Mouse (Mus musculus) granulocyte monocyte progenitor cell, adult 5-6 weeks (primary cell): ENCODE results near the gene March6. TPM values are rescaled to one million over a fixed set of nuclear protein-coding genes. Genes with fewer than 3 reads are reported as not detected.

Experiments
- ATAC-seq: replicated peaks from 2 replicates; pipeline ENCODE4 v1.8.0; 2016; ENCODE audit warnings: mild to moderate bottlenecking, moderate TSS enrichment, inconsistent platforms; ENCODE audit not compliant: poor library complexity, severe bottlenecking
- total RNA-seq, 2 experiments: library from RNA; stranded (forward) in 1 of 2; stranded (reverse) in 1 of 2; fragments of 200-712, 200-1000 nt in 1 of 2; fragments of >200 nt in 1 of 2; fragmentation: Nextera tagmentation in 1 of 2; gene quantifications; 2 replicates each; pipeline ENCODE4 v1.2.3; 2014 to 2017

March6 gene
- total RNA-seq, 2 experiments from 2014 or later = 26.4 to 27.1 TPM

- ATAC-seq = 0 out of 2 replicates have a peak, but pooled peaks have one; percentile 16
Observed at GRCm38 (mm10) chr15:31543246-31543645, 12.4 kb upstream of the March6 start.

GRCm38 (mm10) chr15:31542013-31542958, 11.4 kb upstream of the March6 start:
- ATAC-seq = peak; percentile 57

- no peak for ATAC-seq
Observed at GRCm38 (mm10) chr15:31540513-31540802, 9.6 kb upstream of the March6 start.

- ATAC-seq = no peak
Observed at GRCm38 (mm10) chr15:31539643-31540512, 9.0 kb upstream of the March6 start.

- ATAC-seq = no peak
Observed at GRCm38 (mm10) chr15:31538346-31538745, 7.5 kb upstream of the March6 start.

GRCm38 (mm10) chr15:31537706-31538105, 6.9 kb upstream of the March6 start:
- no peak for ATAC-seq

GRCm38 (mm10) chr15:31536051-31536737, 5.3 kb upstream of the March6 start:
- peak; percentile 52 for ATAC-seq

GRCm38 (mm10) chr15:31535259-31535855, 4.5 kb upstream of the March6 start:
- no peak for ATAC-seq

GRCm38 (mm10) chr15:31534421-31535258, 3.8 kb upstream of the March6 start:
- peak; percentile 9 for ATAC-seq

GRCm38 (mm10) chr15:31533529-31533928, 2.7 kb upstream of the March6 start:
- ATAC-seq = no peak

- no peak for ATAC-seq
Observed at GRCm38 (mm10) chr15:31532331-31533021, 1.6 kb upstream of the March6 start.

GRCm38 (mm10) chr15:31531446-31532330, 835 bp upstream of the March6 start:
- ATAC-seq = peak; percentile 62

GRCm38 (mm10) chr15:31529811-31530658, 818 bp downstream of the March6 start:
- ATAC-seq = peak; percentile 10

GRCm38 (mm10) chr15:31529103-31529502, 1.8 kb downstream of the March6 start:
- ATAC-seq = no peak

GRCm38 (mm10) chr15:31528477-31528876, 2.4 kb downstream of the March6 start:
- ATAC-seq = no peak

- no peak for ATAC-seq
Observed at GRCm38 (mm10) chr15:31526463-31526862, 4.4 kb downstream of the March6 start.

GRCm38 (mm10) chr15:31519000-31519399, 11.9 kb downstream of the March6 start:
- no peak for ATAC-seq
